In the genomic region with DNA sequence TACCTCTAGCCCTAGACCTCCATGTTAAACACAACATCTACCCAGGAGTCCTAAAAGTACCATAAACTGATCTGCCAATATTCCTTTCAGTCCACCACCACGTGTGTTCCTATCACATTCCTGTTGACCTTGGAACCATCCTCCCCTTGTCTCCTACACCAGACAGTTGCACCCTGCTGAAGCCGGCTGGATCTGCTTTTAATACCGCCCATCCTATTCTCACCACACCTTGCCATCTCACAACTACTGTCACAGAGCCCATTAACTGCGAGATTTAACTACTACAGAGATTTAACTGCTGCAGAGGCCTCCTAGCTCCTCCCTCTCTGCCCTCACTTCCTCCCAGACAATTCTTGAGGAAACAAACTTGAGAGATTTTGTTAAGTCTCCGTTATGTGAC, we compare ENCODE assay signal across 13 mouse cellular contexts. TPM values are rescaled to one million over a fixed set of nuclear protein-coding genes. Genes with fewer than 3 reads are reported as not detected.
DNase-seq lines count a peak whose midpoint lies in the region; ATAC-seq and TF ChIP-seq lines count a peak whose summit lies in the region.
"Had no signal": no experiment of that assay in that cellular context is flagged by ENCODE, and none has a peak within 500 bp of the region (broad histone marks: within the 10 kb centered on the region; RNA-seq: fewer than 3 reads in every experiment).

No protein-coding gene starts in this region.

- H3K4me1 ChIP-seq in liver, embryonic 11.5 days (replicated peaks; ENCODE audit: control insufficient read depth, insufficient read depth, low read length): peaks cover 7% of the 10 kb centered on the region; the same call in 1 of the 2 replicates
- H3K4me1 ChIP-seq in liver, embryonic 12.5 days: peaks cover 40% of the 10 kb centered on the region
- H3K4me1 ChIP-seq in kidney, adult 2 months (ENCODE audit: control insufficient read depth, insufficient read depth, low read length): peaks cover 44% of the 10 kb centered on the region
- H3K4me1 ChIP-seq in liver, postnatal 0 days (ENCODE audit: insufficient read depth): peaks cover 30% of the 10 kb centered on the region

- ATAC-seq in liver, embryonic 11.5 days (replicated peaks; ENCODE audit: low FRiP score): no peak
- ATAC-seq in liver, embryonic 12.5 days: no peak
- no peak for ATAC-seq in liver, postnatal 0 days
- ATAC-seq: intestine, embryonic 16.5 days had no signal

- no peak overlapping the region for H3K9ac ChIP-seq in liver, embryonic 11.5 days (ENCODE audit: low read depth, low read length)
- H3K9ac ChIP-seq in liver, embryonic 12.5 days: no peak overlapping the region
- H3K9ac ChIP-seq in liver, postnatal 0 days (replicated peaks): no peak overlapping the region
- H3K9ac ChIP-seq: lung, embryonic 14.5 days; neural tube, embryonic 15.5 days had no signal

- DNase-seq in gastrocnemius, adult 2 months: no peak
- no peak for DNase-seq in gastrocnemius, postnatal 10 days
- no peak for DNase-seq in liver, embryonic 11.5 days (ENCODE audit: low spot score)
- peak; percentile 60 for DNase-seq in kidney, adult 2 months
- DNase-seq in liver, postnatal 0 days: no peak
- no peak for DNase-seq in lung, postnatal 10 days
- DNase-seq in adrenal gland, postnatal 25 days: no peak
- DNase-seq: cerebellum, adult 9-10 months; lung, embryonic 14.5 days had no signal

- H3K4me2 ChIP-seq in liver, embryonic 11.5 days: peak overlapping the region; percentile 24; the same call in 1 of the 2 replicates
- no peak overlapping the region for H3K4me2 ChIP-seq in liver, embryonic 12.5 days
- H3K4me2 ChIP-seq in liver, postnatal 0 days (ENCODE audit: low read depth, low read length): 0 out of 2 replicates have a peak overlapping the region, but pooled peaks have one; percentile 4
- H3K4me2 ChIP-seq: lung, embryonic 14.5 days; neural tube, embryonic 15.5 days had no signal

- peak overlapping the region; percentile 46; the same call in 1 of the 2 replicates for H3K27ac ChIP-seq in gastrocnemius, adult 2 months
- no peak overlapping the region for H3K27ac ChIP-seq in liver, embryonic 11.5 days (ENCODE audit: low read depth, low read length)
- no peak overlapping the region for H3K27ac ChIP-seq in liver, embryonic 12.5 days
- H3K27ac ChIP-seq in kidney, adult 2 months (ENCODE audit: insufficient read depth, low read depth, low read length): peak overlapping the region; percentile 5
- no peak overlapping the region for H3K27ac ChIP-seq in liver, postnatal 0 days (ENCODE audit: low read depth)
- H3K27ac ChIP-seq: hindbrain, embryonic 10.5 days; neural tube, embryonic 15.5 days had no signal

- TF ChIP-seq POLR2A in kidney, adult 2 months (IDR thresholded peaks at IDR 0.05; ENCODE audit: low read depth, low read length): no peak

- no peaks in the 10 kb centered on the region for H3K9me3 ChIP-seq in liver, embryonic 11.5 days (ENCODE audit: control insufficient read depth, low read length)
- H3K9me3 ChIP-seq in liver, embryonic 12.5 days (replicated peaks): no peaks in the 10 kb centered on the region
- no peaks in the 10 kb centered on the region for H3K9me3 ChIP-seq in liver, postnatal 0 days (ENCODE audit: low read length)
- H3K9me3 ChIP-seq: hindbrain, embryonic 10.5 days; neural tube, embryonic 15.5 days had no signal

- 76% methylated on average over 5 of the region's 5 CpGs for WGBS in liver, embryonic 11.5 days
- WGBS in liver, embryonic 12.5 days (ENCODE audit: insufficient replicate concordance): 71% methylated on average over 5 of the region's 5 CpGs
- WGBS in kidney, adult 2 months: 23% methylated on average over 5 of the region's 5 CpGs
- 64% methylated on average over 5 of the region's 5 CpGs for WGBS in liver, postnatal 0 days (ENCODE audit: insufficient replicate concordance)

- peaks cover 10% of the 10 kb centered on the region for H3K36me3 ChIP-seq in liver, embryonic 11.5 days (ENCODE audit: control insufficient read depth, insufficient read depth, low read length)
- H3K36me3 ChIP-seq in liver, embryonic 12.5 days: peaks cover 33% of the 10 kb centered on the region
- H3K36me3 ChIP-seq in kidney, adult 2 months (ENCODE audit: control insufficient read depth, insufficient read depth, low read length): peaks cover 7% of the 10 kb centered on the region
- H3K36me3 ChIP-seq in liver, postnatal 0 days (replicated peaks; ENCODE audit: insufficient read depth, low read length): peaks cover 19% of the 10 kb centered on the region

- H3K4me3 ChIP-seq in gastrocnemius, adult 2 months: no peak overlapping the region
- no peak overlapping the region for H3K4me3 ChIP-seq in liver, embryonic 11.5 days (ENCODE audit: low read depth, low read length)
- H3K4me3 ChIP-seq in liver, embryonic 12.5 days: no peak overlapping the region
- H3K4me3 ChIP-seq in kidney, adult 2 months (ENCODE audit: insufficient read depth, low read depth, low read length): no peak overlapping the region
- H3K4me3 ChIP-seq in liver, postnatal 0 days (ENCODE audit: low read depth, low read length): no peak overlapping the region
- H3K4me3 ChIP-seq: hindbrain, embryonic 10.5 days; neural tube, embryonic 15.5 days had no signal

- no peak for TF ChIP-seq EP300 in liver, postnatal 0 days (IDR thresholded peaks at IDR 0.05; ENCODE audit: low read depth)

- no peaks in the 10 kb centered on the region for H3K27me3 ChIP-seq in liver, embryonic 11.5 days (replicated peaks; ENCODE audit: control insufficient read depth, insufficient read depth, low read length)
- H3K27me3 ChIP-seq in liver, embryonic 12.5 days (replicated peaks): no peaks in the 10 kb centered on the region
- H3K27me3 ChIP-seq in kidney, adult 2 months (replicated peaks; ENCODE audit: control insufficient read depth, insufficient read depth, low read length): no peaks in the 10 kb centered on the region
- no peaks in the 10 kb centered on the region for H3K27me3 ChIP-seq in liver, postnatal 0 days (ENCODE audit: insufficient read depth, low read length)
- H3K27me3 ChIP-seq: neural tube, embryonic 15.5 days had no signal

- intact Hi-C loops in gastrocnemius, adult 2 months (cut with DNase I): loop anchor here (5.0 kb wide), 1 partner anchor 109 kb away; no protein-coding TSS in a partner anchor

- TF ChIP-seq CTCF in gastrocnemius, adult 2 months (IDR thresholded peaks at IDR 0.05): no peak
- no peak for TF ChIP-seq CTCF in kidney, adult 2 months (conservative IDR thresholded peaks at IDR 0.05; ENCODE audit: insufficient read depth, insufficient read length, low read depth, low read length)
- TF ChIP-seq CTCF in liver, postnatal 0 days (IDR thresholded peaks at IDR 0.05; ENCODE audit: low read depth): no peak

RNA-seq across cellular contexts. Expression of a gene that starts 2.8 kb away (rescaled TPM):
- 100 to 1,000 TPM; 191 to 246 TPM for total RNA-seq in gastrocnemius, adult 2 months (2021)
- 100 to 1,000 TPM; 150 to 158 TPM for total RNA-seq in gastrocnemius, postnatal 10 days (2021)
- 67.6 and 72.2 TPM in 2 replicates for polyA plus RNA-seq in liver, embryonic 11.5 days (2014; fragmentation: Nextera tagmentation; extraction: Ambion mirVana)
- 52.4 and 56.6 TPM in 2 replicates for polyA plus RNA-seq in liver, embryonic 12.5 days (2016; fragmentation: Nextera tagmentation; extraction: Ambion mirVana)
- polyA plus RNA-seq in kidney, adult 2 months (2012; rRNA removed): 131 and 178 TPM in 2 replicates
- 67.3 and 77.7 TPM in 2 replicates for polyA plus RNA-seq in liver, postnatal 0 days (2015; fragmentation: Nextera tagmentation; extraction: Ambion mirVana)
- total RNA-seq in adrenal gland, postnatal 25 days (2021): 96.7 and 145 TPM in 2 replicates

Comparison
In these comparisons a context has a peak if more than half of its experiments do, and no peak if none do; other contexts are left out.
1. H3K27ac ChIP-seq: peak in gastrocnemius, adult 2 months (single experiment) and kidney, adult 2 months (single experiment); none in liver, embryonic 11.5 days (single experiment), liver, embryonic 12.5 days (single experiment) and liver, postnatal 0 days (single experiment).